Mouse (Mus musculus): ENCODE measurements around the gene F13a1. TPM values are rescaled to one million over a fixed set of nuclear protein-coding genes. Genes with fewer than 3 reads are reported as not detected.

Gene F13a1
- total RNA-seq (2021), result 1 to 10 TPM; 1.8 to 3.2 TPM
- long read RNA-seq, partial matches to known transcripts, result 0 of 2 reads
- long read RNA-seq, other reads (novel, unspliced or antisense), result 1 of 2 reads

GRCm38 (mm10) chr13:37050126-37050525 is at the start of gene F13a1:
F13a1 (minus strand) TSS chr13:37050244.
- DNase-seq (ENCODE audit: low spot score in 2 of 2), result no peak

GRCm38 (mm10) chr13:37091620-37092019 is 41.6 kb upstream of the F13a1 start:
- no peak for DNase-seq (ENCODE audit: low spot score in 2 of 2)

- DNase-seq (ENCODE audit: low spot score in 2 of 2), result no peak
Observed at GRCm38 (mm10) chr13:37089104-37089503, 39.1 kb upstream of the F13a1 start.

GRCm38 (mm10) chr13:37081506-37082241 is 31.6 kb upstream of the F13a1 start:
- DNase-seq (ENCODE audit: low spot score in 2 of 2), result peak; percentile 27 to 57

- no peak for DNase-seq (ENCODE audit: low spot score in 2 of 2)
Observed at GRCm38 (mm10) chr13:37071390-37071789, 21.3 kb upstream of the F13a1 start.

GRCm38 (mm10) chr13:37070824-37071223 is 20.8 kb upstream of the F13a1 start:
- DNase-seq (ENCODE audit: low spot score in 2 of 2), result no peak

- DNase-seq (ENCODE audit: low spot score in 2 of 2), result no peak
Observed at GRCm38 (mm10) chr13:37060810-37061209, 10.8 kb upstream of the F13a1 start.

- DNase-seq (ENCODE audit: low spot score in 2 of 2), result no peak
Observed at GRCm38 (mm10) chr13:37056662-37057061, 6.6 kb upstream of the F13a1 start.

GRCm38 (mm10) chr13:37049631-37050030 is 413 bp downstream of the F13a1 start:
- DNase-seq (ENCODE audit: low spot score in 2 of 2), result no peak

- DNase-seq (ENCODE audit: low spot score in 2 of 2), result no peak
Observed at GRCm38 (mm10) chr13:37049018-37049417, 1.0 kb downstream of the F13a1 start.

GRCm38 (mm10) chr13:37045005-37045404 is 5.0 kb downstream of the F13a1 start:
- no peak for DNase-seq (ENCODE audit: low spot score in 2 of 2)

- no peak for DNase-seq (ENCODE audit: low spot score in 2 of 2)
Observed at GRCm38 (mm10) chr13:37034745-37035144, 15.3 kb downstream of the F13a1 start.

- no peak for DNase-seq (ENCODE audit: low spot score in 2 of 2)
Observed at GRCm38 (mm10) chr13:37025996-37026579, 24.0 kb downstream of the F13a1 start.

- DNase-seq (ENCODE audit: low spot score in 2 of 2), result no peak
Observed at GRCm38 (mm10) chr13:37021575-37021974, 28.5 kb downstream of the F13a1 start.

- DNase-seq (ENCODE audit: low spot score in 2 of 2), result peak; percentile 4 to 31
Observed at GRCm38 (mm10) chr13:37010771-37011170, 39.3 kb downstream of the F13a1 start.

- no peak for DNase-seq (ENCODE audit: low spot score in 2 of 2)
Observed at GRCm38 (mm10) chr13:37006224-37006623, 43.8 kb downstream of the F13a1 start.

- no peak for DNase-seq (ENCODE audit: low spot score in 2 of 2)
Observed at GRCm38 (mm10) chr13:36999210-36999705, 50.8 kb downstream of the F13a1 start.

- no peak for DNase-seq (ENCODE audit: low spot score in 2 of 2)
Observed at GRCm38 (mm10) chr13:36993593-36993992, 56.5 kb downstream of the F13a1 start.

- no peak for DNase-seq (ENCODE audit: low spot score in 2 of 2)
Observed at GRCm38 (mm10) chr13:36988392-36988791, 61.7 kb downstream of the F13a1 start.

GRCm38 (mm10) chr13:36973016-36973415 is 77.0 kb downstream of the F13a1 start:
- DNase-seq (ENCODE audit: low spot score in 2 of 2), result no peak

GRCm38 (mm10) chr13:36972226-36972625 is 77.8 kb downstream of the F13a1 start:
- no peak for DNase-seq (ENCODE audit: low spot score in 2 of 2)

GRCm38 (mm10) chr13:36962926-36963325 is 87.1 kb downstream of the F13a1 start:
- no peak for DNase-seq (ENCODE audit: low spot score in 2 of 2)

GRCm38 (mm10) chr13:36958996-36959395 is 91.0 kb downstream of the F13a1 start:
- DNase-seq (ENCODE audit: low spot score in 2 of 2), result peak; percentile 31 to 71
